Mouse (Mus musculus): ENCODE measurements around the gene Wrb. TPM values are rescaled to one million over a fixed set of nuclear protein-coding genes. Genes with fewer than 3 reads are reported as not detected.

The Wrb gene
- total and polyA plus RNA-seq, 3 experiments = 34.5 to 58.8 (median 45.2) TPM

GRCm38 (mm10) chr16:96156019-96156418, 10.8 kb downstream of the Wrb start:
- no peak for DNase-seq (ENCODE audit: extremely low read depth)
- Histone ChIP-seq H3K4me3 (replicated peaks in 1 of 3; ENCODE audit: low read depth in 2 of 3, low read length in 2 of 3, poor library complexity in 1 of 3) (no peak overlapping the region), H3K27me3 (replicated peaks) (no peaks in the 10 kb centered on the region), H3K4me2 (ENCODE audit: insufficient read depth, low read depth, poor library complexity, severe bottlenecking) (no peak overlapping the region), H3K4me1 (ENCODE audit: control insufficient read depth in 1 of 2, insufficient read depth in 2 of 2) (no peaks in the 10 kb centered on the region), H3K9me3 (replicated peaks; ENCODE audit: low read length) (no peaks in the 10 kb centered on the region), H3K9ac (ENCODE audit: insufficient read depth, low read depth) (no peak overlapping the region), H3K27ac (ENCODE audit: insufficient read depth, low read depth) (no peak overlapping the region), H3K79me2 (replicated peaks; ENCODE audit: control insufficient read depth, extremely low read depth, insufficient read depth, poor library complexity, severe bottlenecking) (no peaks in the 10 kb centered on the region), H3K36me3 (replicated peaks in 1 of 2; ENCODE audit: control insufficient read depth in 1 of 2, insufficient read depth in 1 of 2, low read length in 1 of 2) (peaks cover 36 to 92% of the 10 kb centered on the region in 2 experiments)
- dilution Hi-C loops (cut with MboI; ENCODE audit: extremely low pct_ligation_motif_present, extremely low pct_unique_long_range_greater_than_20kb, low sequenced_read_pairs) = no loop called here
- no peak for TF ChIP-seq ZMIZ1 (IDR thresholded peaks at IDR 0.05; ENCODE audit: low read depth, low read length)
- TF ChIP-seq USF2 (conservative IDR thresholded peaks at IDR 0.05; ENCODE audit: low read depth, low read length) = no peak
- TF ChIP-seq JUND (conservative IDR thresholded peaks at IDR 0.05; ENCODE audit: low read depth, low read length) = no peak
- TF ChIP-seq MEF2A (IDR thresholded peaks at IDR 0.05; ENCODE audit: borderline replicate concordance, low read depth, low read length) = no peak
- no peak for TF ChIP-seq TCF12 (IDR thresholded peaks at IDR 0.05; ENCODE audit: low read depth, low read length)
- no peak for TF ChIP-seq EP300 (IDR thresholded peaks at IDR 0.05; ENCODE audit: low read length)
- TF ChIP-seq MAZ (IDR thresholded peaks at IDR 0.05; ENCODE audit: low read depth, low read length) = no peak
- no peak for TF ChIP-seq POLR2AphosphoS2 (IDR thresholded peaks at IDR 0.05; ENCODE audit: low read depth, low read length)
- no peak for TF ChIP-seq RCOR1 (conservative IDR thresholded peaks at IDR 0.05; ENCODE audit: low read depth, low read length)
- TF ChIP-seq CTCF (conservative IDR thresholded peaks at IDR 0.05 in 1 of 2, IDR thresholded peaks at IDR 0.05 in 1 of 2; ENCODE audit: low read depth in 2 of 2, low read length in 2 of 2) = no peak
- TF ChIP-seq ZC3H11A (IDR thresholded peaks at IDR 0.05; ENCODE audit: low read depth, low read length) = no peak
- TF ChIP-seq ZKSCAN1 (IDR thresholded peaks at IDR 0.05; ENCODE audit: borderline replicate concordance, low read depth, low read length) = no peak
- in situ Hi-C loops (cut with MboI; ENCODE audit: low pct_ligation_motif_present, low pct_unique_long_range_greater_than_20kb, low sequenced_read_pairs) = loop anchor here (10.0 kb wide), 1 partner anchor 121 kb away; no protein-coding TSS in a partner anchor

- H3K4me3 ChIP-seq (replicated peaks in 1 of 3; ENCODE audit: low read depth in 2 of 3, low read length in 2 of 3, poor library complexity in 1 of 3) = no peak overlapping the region
- no peaks in the 10 kb centered on the region for H3K79me2 ChIP-seq (replicated peaks; ENCODE audit: control insufficient read depth, extremely low read depth, insufficient read depth, poor library complexity, severe bottlenecking)
- H3K27ac ChIP-seq (ENCODE audit: insufficient read depth, low read depth) = no peak overlapping the region
- DNase-seq (ENCODE audit: extremely low read depth) = no peak
- H3K4me1 ChIP-seq (ENCODE audit: control insufficient read depth in 1 of 2, insufficient read depth in 2 of 2) = no peaks in the 10 kb centered on the region
- TF ChIP-seq ELF1 (IDR thresholded peaks at IDR 0.05; ENCODE audit: low read depth, low read length) = no peak
- no peak overlapping the region for H3K9ac ChIP-seq (ENCODE audit: insufficient read depth, low read depth)
- dilution Hi-C loops (cut with MboI; ENCODE audit: extremely low pct_ligation_motif_present, extremely low pct_unique_long_range_greater_than_20kb, low sequenced_read_pairs) = no loop called here
- H3K9me3 ChIP-seq (replicated peaks; ENCODE audit: low read length) = no peaks in the 10 kb centered on the region
- no peak overlapping the region for H3K4me2 ChIP-seq (ENCODE audit: insufficient read depth, low read depth, poor library complexity, severe bottlenecking)
- in situ Hi-C loops (cut with MboI; ENCODE audit: low pct_ligation_motif_present, low pct_unique_long_range_greater_than_20kb, low sequenced_read_pairs) = loop anchor here (10.0 kb wide), 1 partner anchor 122 kb away; no protein-coding TSS in a partner anchor
- no peaks in the 10 kb centered on the region for H3K27me3 ChIP-seq (replicated peaks)
- peaks cover 35 to 86% of the 10 kb centered on the region in 2 experiments for H3K36me3 ChIP-seq (replicated peaks in 1 of 2; ENCODE audit: control insufficient read depth in 1 of 2, insufficient read depth in 1 of 2, low read length in 1 of 2)
These were observed 12.0 kb downstream of the Wrb start for GRCm38 (mm10) chr16:96157171-96157570.

- in situ Hi-C loops (cut with MboI; ENCODE audit: low pct_ligation_motif_present, low pct_unique_long_range_greater_than_20kb, low sequenced_read_pairs) = loop anchor here (10.0 kb wide), 1 partner anchor 124 kb away; no protein-coding TSS in a partner anchor
- Histone ChIP-seq H3K27ac (ENCODE audit: insufficient read depth, low read depth) (no peak overlapping the region), H3K4me2 (ENCODE audit: insufficient read depth, low read depth, poor library complexity, severe bottlenecking) (no peak overlapping the region), H3K4me3 (replicated peaks in 1 of 3; ENCODE audit: low read depth in 2 of 3, low read length in 2 of 3, poor library complexity in 1 of 3) (no peak overlapping the region), H3K27me3 (replicated peaks) (no peaks in the 10 kb centered on the region), H3K9ac (ENCODE audit: insufficient read depth, low read depth) (no peak overlapping the region), H3K79me2 (replicated peaks; ENCODE audit: control insufficient read depth, extremely low read depth, insufficient read depth, poor library complexity, severe bottlenecking) (no peaks in the 10 kb centered on the region), H3K9me3 (replicated peaks; ENCODE audit: low read length) (no peaks in the 10 kb centered on the region), H3K36me3 (replicated peaks in 1 of 2; ENCODE audit: control insufficient read depth in 1 of 2, insufficient read depth in 1 of 2, low read length in 1 of 2) (peaks cover 22 to 74% of the 10 kb centered on the region in 2 experiments), H3K4me1 (ENCODE audit: control insufficient read depth in 1 of 2, insufficient read depth in 2 of 2) (no peaks in the 10 kb centered on the region)
- TF ChIP-seq E2F4 (IDR thresholded peaks at IDR 0.05; ENCODE audit: insufficient replicate concordance, low read depth, low read length) (no peak), TBP (conservative IDR thresholded peaks at IDR 0.05; ENCODE audit: low read depth, low read length) (no peak), MAFK (IDR thresholded peaks at IDR 0.05; ENCODE audit: insufficient replicate concordance, low read length) (no peak)
- dilution Hi-C loops (cut with MboI; ENCODE audit: extremely low pct_ligation_motif_present, extremely low pct_unique_long_range_greater_than_20kb, low sequenced_read_pairs) = no loop called here
- no peak for DNase-seq (ENCODE audit: extremely low read depth)
These were observed 13.4 kb downstream of the Wrb start for GRCm38 (mm10) chr16:96158511-96159080.
